Mouse (Mus musculus) kidney, adult 2 months (tissue): ENCODE data around the gene Rtp1.

ENCODE experiments used
- CTCF ChIP-seq: fragments of 200-500 bp; conservative IDR thresholded peaks from 2 replicates; pipeline ENCODE4 v1.5.1; 2011; ENCODE audit warnings: low read depth, mild to moderate bottlenecking, control low read depth, low read length, moderate library complexity, mixed read lengths; ENCODE audit not compliant: insufficient read depth, insufficient read length
- POLR2A ChIP-seq: fragments of 200-500 bp; IDR thresholded peaks from one replicate; pipeline ENCODE4 v1.6.1; 2011; ENCODE audit warnings: low read depth, low read length, control low read depth

DNA sequence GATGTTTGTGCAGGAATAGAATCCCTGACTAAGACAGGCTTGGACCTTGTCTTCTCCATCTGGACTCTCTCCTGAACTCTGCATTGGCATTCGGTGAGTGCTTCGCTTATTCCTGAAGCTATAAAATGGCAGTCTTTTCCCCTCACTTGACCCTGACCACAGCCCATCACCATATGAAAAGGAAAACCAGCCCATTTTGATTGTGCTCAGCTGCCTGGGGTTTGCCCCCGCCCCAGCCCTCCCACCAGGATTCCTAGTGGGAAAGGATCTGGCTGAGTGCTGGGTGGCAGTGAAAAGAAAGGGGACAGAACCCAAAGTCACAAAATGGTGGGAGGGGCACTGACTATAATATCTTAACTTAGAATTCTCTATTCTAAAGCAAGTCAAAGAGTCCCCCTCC lies 53.3 kb downstream of the Rtp1 start:
- TF ChIP-seq CTCF (no peak), POLR2A (no peak)
